Comparison of ENCODE assay signal across 25 mouse cellular contexts in genomic region chr15:30686206-30687101, GRCm38 (mm10).
DNase-seq lines count a peak whose midpoint lies in the region; ATAC-seq lines count a peak whose summit lies in the region.
"Had no signal": no experiment of that assay in that cellular context is flagged by ENCODE, and none has a peak within 500 bp of the region (broad histone marks: within the 10 kb centered on the region; RNA-seq: fewer than 3 reads in every experiment).

No protein-coding gene starts in this region.

- H3K4me3 ChIP-seq in embryonic facial prominence, embryonic 12.5 days = no peak overlapping the region
- no peak overlapping the region for H3K4me3 ChIP-seq in embryonic facial prominence, embryonic 10.5 days
- no peak overlapping the region for H3K4me3 ChIP-seq in lung, embryonic 15.5 days
- H3K4me3 ChIP-seq: gastrocnemius, adult 2 months; kidney, embryonic 15.5 days; midbrain, embryonic 12.5 days; myocyte; neural tube, embryonic 13.5 days had no signal

- no peaks in the 10 kb centered on the region for H3K27me3 ChIP-seq in embryonic facial prominence, embryonic 12.5 days
- no peaks in the 10 kb centered on the region for H3K27me3 ChIP-seq in embryonic facial prominence, embryonic 10.5 days (replicated peaks; ENCODE audit: low read depth, poor library complexity, severe bottlenecking)
- H3K27me3 ChIP-seq in lung, embryonic 15.5 days = no peaks in the 10 kb centered on the region
- H3K27me3 ChIP-seq: kidney, embryonic 15.5 days; midbrain, embryonic 12.5 days; neural tube, embryonic 13.5 days; Patski had no signal

- no peak for DNase-seq in embryonic facial prominence, embryonic 10.5 days (ENCODE audit: low spot score)
- DNase-seq in lung, postnatal 10 days = no peak
- DNase-seq in urinary bladder, postnatal 4 days (ENCODE audit: low spot score in 2 of 2) = no peak
- no peak for DNase-seq in urinary bladder, postnatal 25 days (ENCODE audit: low spot score)
- DNase-seq: adrenal gland, postnatal 10 days; cerebellum, adult 18-20 months; gastrocnemius, adult 2 months; heart, postnatal 14 days; kidney, adult 18-20 months; kidney, postnatal 4 days; layer of hippocampus, postnatal 36 days; right cerebral cortex, postnatal 4 days had no signal

- no peaks in the 10 kb centered on the region for H3K9me3 ChIP-seq in embryonic facial prominence, embryonic 12.5 days
- H3K9me3 ChIP-seq in embryonic facial prominence, embryonic 10.5 days = no peaks in the 10 kb centered on the region
- H3K9me3 ChIP-seq in lung, embryonic 15.5 days = no peaks in the 10 kb centered on the region
- H3K9me3 ChIP-seq: kidney, embryonic 15.5 days; midbrain, embryonic 12.5 days; neural tube, embryonic 13.5 days had no signal

- H3K9ac ChIP-seq in embryonic facial prominence, embryonic 12.5 days = no peak overlapping the region
- H3K9ac ChIP-seq in lung, embryonic 15.5 days = no peak overlapping the region
- H3K9ac ChIP-seq: kidney, embryonic 15.5 days; midbrain, embryonic 12.5 days; neural tube, embryonic 13.5 days had no signal

- no peak overlapping the region for H3K4me2 ChIP-seq in embryonic facial prominence, embryonic 12.5 days (replicated peaks)
- H3K4me2 ChIP-seq in lung, embryonic 15.5 days = no peak overlapping the region
- H3K4me2 ChIP-seq: kidney, embryonic 15.5 days; liver, embryonic 11.5 days; midbrain, embryonic 12.5 days; neural tube, embryonic 13.5 days had no signal

- no peaks in the 10 kb centered on the region for H3K36me3 ChIP-seq in embryonic facial prominence, embryonic 12.5 days
- H3K36me3 ChIP-seq in embryonic facial prominence, embryonic 10.5 days (replicated peaks) = no peaks in the 10 kb centered on the region
- H3K36me3 ChIP-seq in lung, embryonic 15.5 days = no peaks in the 10 kb centered on the region
- H3K36me3 ChIP-seq: G1E; kidney, embryonic 15.5 days; midbrain, embryonic 12.5 days had no signal

- 0 out of 2 replicates have a peak, but pooled peaks have one; percentile 22 for ATAC-seq in embryonic facial prominence, embryonic 12.5 days (ENCODE audit: insufficient number of reproducible peaks, insufficient read depth, low FRiP score, low TSS enrichment)
- ATAC-seq in lung, embryonic 15.5 days (ENCODE audit: borderline replicate concordance, extremely low read depth, low FRiP score, low TSS enrichment) = peak; percentile 84
- ATAC-seq in hematopoietic stem cell, adult 5-6 weeks (replicated peaks in 1 of 2; ENCODE audit: insufficient read depth in 1 of 2, low FRiP score in 2 of 2, low TSS enrichment in 1 of 2, low read depth in 1 of 2, poor library complexity in 2 of 2, severe bottlenecking in 2 of 2) = peak; percentile 36 to 53; a peak in 2 of 4 replicates
- 0 out of 2 replicates have a peak, but pooled peaks have one; percentile 52 for ATAC-seq in megakaryocyte, adult 5-6 weeks (ENCODE audit: poor library complexity, severe bottlenecking)
- ATAC-seq: forebrain, embryonic 14.5 days; hindbrain, embryonic 16.5 days; Patski had no signal

- WGBS in embryonic facial prominence, embryonic 12.5 days = 62% methylated on average over 4 of the region's 4 CpGs
- 78% methylated on average over 4 of the region's 4 CpGs for WGBS in embryonic facial prominence, embryonic 10.5 days
- WGBS in lung, embryonic 15.5 days = 43% methylated on average over 4 of the region's 4 CpGs

- no peak overlapping the region for H3K27ac ChIP-seq in embryonic facial prominence, embryonic 12.5 days
- no peak overlapping the region for H3K27ac ChIP-seq in embryonic facial prominence, embryonic 10.5 days (replicated peaks)
- peak overlapping the region; percentile 71 for H3K27ac ChIP-seq in lung, embryonic 15.5 days
- H3K27ac ChIP-seq: gastrocnemius, adult 2 months; kidney, embryonic 15.5 days; midbrain, embryonic 12.5 days; neural tube, embryonic 13.5 days had no signal

- H3K4me1 ChIP-seq in embryonic facial prominence, embryonic 12.5 days = peaks cover 8% of the 10 kb centered on the region; the same call in 1 of the 2 replicates
- no peaks in the 10 kb centered on the region for H3K4me1 ChIP-seq in embryonic facial prominence, embryonic 10.5 days
- H3K4me1 ChIP-seq in lung, embryonic 15.5 days = 0 out of 2 replicates have a peak, but pooled peaks cover 3% of the 10 kb centered on the region
- H3K4me1 ChIP-seq: kidney, embryonic 15.5 days; midbrain, embryonic 12.5 days; neural tube, embryonic 13.5 days had no signal

Comparison
In these comparisons a context has a peak if more than half of its experiments do, and no peak if none do; other contexts are left out.
1. ATAC-seq: peak in every context shown above with its lines; median percentile 84 in lung, embryonic 15.5 days; 52 in megakaryocyte, adult 5-6 weeks; 44 in hematopoietic stem cell, adult 5-6 weeks; 22 in embryonic facial prominence, embryonic 12.5 days.